Mouse (Mus musculus) layer of hippocampus, postnatal 14 days (tissue): ENCODE data around the gene Plekhg5. TPM values are rescaled to one million over a fixed set of nuclear protein-coding genes. Genes with fewer than 3 reads are reported as not detected.

Source experiments
- DNase-seq, 2 experiments: peaks; one replicate each; pipeline ENCODE4 v3.0.0; 2021 to 2022; ENCODE audit warnings: low spot score in 2 of 2, mixed read lengths in 1 of 2
- total RNA-seq, 2 experiments: library from RNA; stranded (reverse); gene quantifications; 2 replicates each; pipeline ENCODE4 v1.2.3; 2021

Plekhg5 gene
- total RNA-seq, 2 experiments from 2014 or later: 106 to 115 TPM

DNA sequence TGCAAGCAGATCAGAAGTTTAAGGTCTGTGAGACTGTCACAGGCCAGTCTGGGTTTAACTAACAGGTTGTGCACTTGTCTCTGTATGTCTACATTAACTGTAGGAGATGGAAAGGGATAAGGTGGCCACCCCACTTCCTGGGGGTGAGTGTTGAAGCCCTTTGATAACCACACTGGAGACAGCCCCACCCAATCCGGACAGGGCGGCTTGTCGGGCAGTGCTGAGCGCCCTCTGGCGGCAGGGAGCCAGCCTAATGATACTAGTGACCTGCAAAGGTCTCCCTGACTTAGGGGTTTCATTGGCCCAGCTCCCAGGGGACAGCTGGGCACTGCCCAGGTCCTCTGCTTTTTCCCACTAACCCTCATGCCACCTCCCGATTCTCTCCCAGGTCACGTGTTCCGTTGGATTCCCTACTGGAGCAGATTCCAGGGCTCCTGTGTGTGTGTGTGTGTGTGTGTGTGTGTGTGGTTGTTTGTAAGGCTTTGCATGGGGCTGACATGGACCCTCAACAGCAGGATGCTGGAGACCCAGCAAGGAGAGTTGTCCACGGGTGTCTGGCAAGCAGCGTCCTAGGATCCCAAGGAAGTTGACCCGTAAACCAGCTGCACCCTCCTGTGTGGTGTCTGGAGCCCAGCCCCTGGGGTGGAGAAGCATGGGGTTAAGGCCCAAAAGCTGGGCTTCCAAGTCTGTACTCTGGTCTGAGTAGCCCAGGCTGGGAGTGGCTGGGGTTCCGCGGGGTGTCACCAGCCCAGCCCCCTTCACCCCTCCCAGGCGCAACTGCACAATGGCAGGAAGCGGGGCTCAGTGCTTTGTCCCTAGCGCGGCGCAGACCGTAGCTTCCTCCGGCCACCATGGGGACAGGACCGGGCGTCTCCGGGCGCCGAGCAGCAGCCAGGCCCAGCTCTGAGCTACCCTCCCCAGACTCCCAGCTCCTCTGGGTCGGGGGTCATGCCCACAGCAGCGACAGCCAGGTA, 23.9 kb downstream of the Plekhg5 start:
- peak; percentile 53 to 60 for DNase-seq

DNA sequence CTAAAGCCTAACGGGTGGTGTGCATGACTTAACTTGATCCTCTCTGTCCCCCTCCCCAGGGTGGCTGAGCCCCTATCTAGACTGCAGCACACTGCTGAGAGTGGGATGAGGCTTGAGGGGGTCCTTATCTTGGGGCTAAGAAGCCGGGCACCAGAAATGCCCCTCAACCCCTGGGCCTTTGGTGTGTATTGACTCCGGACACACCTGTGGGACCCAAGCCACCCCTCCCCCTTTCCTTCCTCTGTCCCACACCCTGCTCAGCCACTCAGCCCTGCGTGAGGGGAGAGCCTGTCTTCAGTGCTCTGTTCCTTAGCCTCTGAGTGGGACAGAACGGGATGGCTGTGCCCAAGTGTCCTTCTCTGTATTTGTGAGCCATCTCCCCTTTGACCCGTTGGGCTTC, 24.6 kb downstream of the Plekhg5 start:
- DNase-seq: no peak

DNA sequence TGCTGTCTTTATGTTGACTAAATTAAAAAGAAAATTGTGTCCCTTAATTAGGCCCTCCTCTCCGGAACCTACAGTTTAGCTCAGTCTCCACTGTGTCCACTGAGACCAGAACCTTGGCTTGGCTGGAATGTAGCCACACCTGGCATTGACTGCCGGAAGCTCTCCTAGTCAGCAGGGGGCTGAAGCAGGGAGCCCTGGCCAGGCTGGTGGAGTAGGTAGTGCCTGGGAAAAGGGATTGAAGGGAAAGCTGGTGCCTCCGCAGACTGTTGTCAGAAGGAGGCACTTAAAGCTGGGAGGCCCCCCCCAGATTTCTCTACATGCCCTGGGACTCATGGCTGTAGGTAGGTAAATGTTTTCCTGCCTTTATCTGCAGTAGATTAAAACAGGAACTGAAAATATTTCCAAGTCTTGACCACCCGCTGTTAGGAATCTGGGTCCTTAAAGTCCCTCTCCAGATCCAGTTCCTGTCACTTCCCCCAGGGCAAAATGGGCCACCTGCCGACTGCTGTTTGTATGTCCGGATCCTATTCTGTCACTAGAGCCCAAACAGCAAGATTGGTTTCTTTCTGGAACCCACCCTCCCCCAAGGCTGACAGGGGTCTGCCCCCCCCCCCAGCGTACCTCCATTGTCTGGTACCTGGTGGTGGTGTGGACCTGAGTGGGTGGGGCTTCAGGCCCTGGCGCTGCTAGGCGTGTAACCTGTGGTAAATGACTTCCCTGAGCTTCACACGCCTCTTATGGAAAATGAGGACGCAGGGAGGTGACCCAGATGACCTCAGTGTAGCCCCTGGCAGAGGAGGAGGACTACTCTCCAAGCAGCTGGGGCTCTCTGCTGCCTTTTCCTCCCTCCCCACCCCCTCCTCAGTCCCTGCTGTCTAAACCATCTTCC, 25.9 kb downstream of the Plekhg5 start:
- DNase-seq: no peak

DNA sequence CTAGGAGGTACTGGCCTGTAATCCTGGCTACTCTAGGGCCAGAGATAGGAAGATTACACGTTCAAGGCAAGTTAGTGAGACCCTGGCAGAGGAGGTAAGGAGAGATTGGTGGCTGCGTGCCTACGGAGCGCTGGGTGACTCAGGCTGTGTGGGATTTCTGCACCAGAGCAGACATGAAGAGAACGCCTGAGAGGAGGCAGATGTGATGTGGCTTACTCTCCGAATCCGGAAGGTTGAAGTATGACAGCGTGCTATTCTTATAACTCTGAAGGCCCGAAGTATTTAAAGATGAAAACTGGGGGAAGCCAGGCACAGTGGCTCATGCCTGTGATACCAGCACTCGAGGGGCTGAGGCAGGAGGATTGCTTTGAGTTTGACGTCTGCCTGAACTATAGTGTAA, 28.2 kb downstream of the Plekhg5 start:
- DNase-seq: no peak

DNA sequence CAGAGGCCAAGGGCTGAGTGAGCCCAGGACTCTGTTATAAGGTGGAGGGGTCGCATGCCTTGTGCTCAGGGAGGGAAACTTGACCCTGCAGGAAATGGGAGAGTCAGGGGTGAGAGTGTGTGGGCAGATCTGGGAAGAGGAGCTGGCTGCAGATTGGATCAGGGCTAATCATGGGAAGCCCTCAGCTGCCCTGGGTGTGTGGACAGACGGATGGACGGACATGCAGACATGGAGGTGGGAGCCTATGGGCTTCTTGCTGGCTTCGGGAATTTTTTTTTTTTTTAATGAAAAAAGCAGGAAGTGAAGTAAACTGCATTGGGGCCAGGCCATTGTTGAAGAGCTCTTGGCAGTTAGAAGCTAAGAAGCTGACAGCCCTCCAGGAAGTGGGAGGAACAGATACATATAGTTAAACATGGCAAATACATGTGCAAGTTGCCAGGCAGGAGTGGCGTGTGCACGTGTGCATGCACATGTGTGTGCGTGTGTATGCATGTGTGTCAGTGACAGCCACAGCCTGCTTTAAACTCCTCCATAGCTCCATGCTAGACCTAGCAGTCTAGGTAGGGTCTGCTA, 28.9 kb downstream of the Plekhg5 start:
- no peak for DNase-seq

DNA sequence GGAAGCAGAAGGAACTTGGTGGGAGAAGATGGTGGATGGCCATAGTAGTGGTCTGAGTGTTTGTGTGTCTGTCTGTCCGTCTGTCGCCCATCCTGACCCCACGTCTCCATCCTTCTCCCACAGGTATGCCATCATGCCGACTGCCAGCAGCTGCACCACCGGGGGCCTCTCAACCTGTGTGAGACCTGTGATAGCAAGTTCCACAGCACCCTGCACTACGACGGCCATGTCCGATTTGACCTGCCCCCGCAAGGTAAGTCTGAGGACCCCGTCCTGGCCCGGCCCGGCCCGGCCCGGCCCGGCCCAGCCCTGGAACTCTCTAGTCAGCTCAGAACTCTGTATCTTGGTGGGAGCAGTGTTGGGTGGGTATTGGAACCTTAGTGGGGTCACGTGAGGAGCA, 29.6 kb downstream of the Plekhg5 start:
- DNase-seq: no peak

DNA sequence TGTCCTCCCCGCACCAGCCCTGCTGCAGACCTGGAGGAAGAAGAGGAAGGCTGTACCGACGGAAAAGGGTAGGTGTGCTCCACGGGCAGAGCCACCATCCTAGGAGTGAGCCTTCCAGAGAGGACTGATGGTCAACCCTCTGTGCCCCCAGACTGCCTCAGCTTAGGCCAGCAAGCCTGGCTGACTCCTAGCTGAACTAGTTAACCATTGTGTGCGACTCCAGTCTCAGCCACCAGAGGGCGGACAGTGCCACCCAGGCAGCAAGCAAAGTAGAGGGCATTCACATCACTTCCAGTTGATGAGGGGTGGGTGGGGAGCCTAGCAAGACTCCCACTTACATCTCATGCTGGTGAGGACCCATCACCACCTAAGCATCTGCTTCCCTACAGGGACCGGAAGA, 30.7 kb downstream of the Plekhg5 start:
- peak; percentile 61 to 67 for DNase-seq

DNA sequence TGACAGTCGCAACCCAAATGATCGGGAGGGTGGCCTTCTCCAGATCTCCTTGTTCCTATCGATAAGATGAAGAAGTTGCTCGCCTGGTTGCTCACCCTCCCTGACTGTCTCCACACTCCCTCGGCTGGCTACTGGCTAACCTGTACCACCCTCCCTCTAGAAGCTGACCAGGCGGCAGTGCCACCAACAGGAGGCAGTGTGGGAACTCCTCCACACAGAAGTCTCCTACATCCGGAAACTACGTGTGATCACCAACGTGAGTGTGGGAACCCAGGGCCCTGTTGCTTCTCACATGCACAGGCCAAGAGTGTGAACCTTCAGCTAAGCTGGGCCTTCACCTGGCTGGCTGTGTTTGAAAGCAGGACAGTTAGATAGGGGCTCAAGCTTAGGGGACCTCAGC, 34.4 kb downstream of the Plekhg5 start:
- DNase-seq: no peak

DNA sequence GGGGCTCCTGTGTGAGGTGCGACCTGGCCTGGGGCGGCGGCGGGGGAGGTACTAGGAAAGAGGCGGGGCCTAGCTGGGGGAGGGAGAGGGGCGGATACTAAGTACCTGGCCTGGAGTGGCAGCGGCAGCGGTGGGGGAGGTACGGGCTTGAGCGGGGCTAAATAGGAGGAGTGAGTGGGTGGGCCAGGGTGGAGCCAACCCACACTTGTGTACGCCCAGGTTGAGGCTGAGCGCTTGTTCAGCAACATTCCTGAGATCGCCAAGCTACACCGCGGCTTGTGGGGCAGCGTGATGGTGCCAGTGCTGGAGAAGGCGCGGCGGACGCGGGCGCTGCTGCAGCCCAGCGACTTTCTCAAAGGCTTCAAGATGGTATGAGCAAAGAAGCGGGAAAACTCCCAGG, 35.2 kb downstream of the Plekhg5 start:
- no peak for DNase-seq

DNA sequence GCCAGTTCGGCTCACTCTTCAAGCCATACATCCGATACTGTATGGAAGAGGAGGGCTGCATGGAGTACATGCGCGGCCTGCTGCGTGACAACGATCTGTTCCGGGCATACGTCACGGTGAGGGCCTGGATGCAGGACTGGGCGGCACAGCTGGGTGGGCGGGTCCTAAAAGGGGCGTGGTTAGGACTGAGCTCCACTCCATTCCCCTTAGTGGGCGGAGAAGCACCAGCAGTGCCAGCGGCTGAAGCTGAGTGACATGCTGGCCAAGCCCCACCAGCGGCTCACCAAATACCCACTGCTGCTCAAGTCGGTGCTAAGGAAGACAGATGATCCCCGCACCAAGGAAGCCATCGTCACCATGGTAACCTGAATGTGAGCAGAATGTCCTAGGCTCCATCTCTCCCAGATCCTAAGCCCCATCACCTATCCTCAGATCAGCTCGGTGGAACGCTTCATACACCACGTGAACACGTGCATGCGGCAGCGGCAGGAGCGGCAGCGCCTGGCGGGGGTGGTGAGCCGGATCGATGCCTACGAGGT, 35.7 kb downstream of the Plekhg5 start:
- peak; percentile 45 to 55 for DNase-seq

DNA sequence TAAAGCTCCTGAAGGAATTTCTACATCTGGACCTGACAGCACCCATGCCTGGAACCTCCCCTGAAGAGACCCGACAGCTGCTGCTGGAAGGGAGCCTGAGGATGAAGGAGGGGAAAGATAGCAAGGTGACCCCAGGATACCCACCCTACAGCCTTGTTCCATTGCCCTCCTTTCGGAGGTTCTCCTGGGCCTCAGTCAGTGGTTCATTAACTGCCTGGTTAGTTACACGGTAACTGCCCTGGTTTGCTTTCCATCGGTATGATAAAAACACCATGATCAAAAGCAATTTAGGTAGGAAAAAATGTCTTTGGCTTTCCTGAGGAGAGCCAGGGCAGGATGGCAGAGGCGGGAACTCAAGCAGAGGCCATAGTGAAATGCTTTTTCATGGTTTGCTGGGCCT, 36.4 kb downstream of the Plekhg5 start:
- no peak for DNase-seq

DNA sequence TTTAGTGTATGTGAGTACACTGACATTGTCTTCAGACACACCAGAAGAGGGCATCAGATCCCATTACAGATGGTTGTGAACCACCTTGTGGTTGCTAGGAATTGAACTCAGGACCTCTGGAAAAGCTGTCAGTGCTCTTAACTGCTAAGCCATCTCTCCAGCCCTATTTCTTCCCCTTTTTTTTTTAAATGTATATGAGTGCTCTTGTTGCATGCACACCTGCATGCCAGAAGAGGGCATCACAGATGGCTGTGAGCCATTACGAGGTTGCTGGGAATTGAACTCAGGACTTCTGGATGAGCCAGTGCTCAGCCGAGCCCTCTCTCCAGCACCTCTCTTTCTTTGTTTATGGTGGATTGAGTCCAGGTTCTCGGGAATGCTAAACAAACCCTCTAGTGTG, 37.2 kb downstream of the Plekhg5 start:
- no peak for DNase-seq

DNA sequence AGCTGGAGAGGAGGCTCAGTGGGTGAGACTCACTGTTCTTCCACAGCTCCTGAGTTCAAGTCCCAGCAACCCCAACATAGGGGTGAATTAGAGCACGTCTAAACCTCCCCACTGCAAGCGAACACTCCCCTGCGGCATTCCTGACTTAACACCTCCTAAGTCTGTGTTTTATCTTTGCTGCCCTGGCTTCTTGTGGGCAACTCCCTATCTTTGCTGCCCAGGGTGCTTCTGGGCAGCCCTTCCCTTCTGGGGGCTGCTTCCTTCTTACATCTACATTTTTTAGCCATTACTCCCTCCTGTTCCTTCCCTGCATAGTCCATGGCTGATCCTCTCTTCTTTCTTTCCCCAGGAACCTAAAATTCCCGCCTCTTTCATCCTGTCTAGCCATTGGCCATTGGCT, 38.4 kb downstream of the Plekhg5 start:
- no peak for DNase-seq

DNA sequence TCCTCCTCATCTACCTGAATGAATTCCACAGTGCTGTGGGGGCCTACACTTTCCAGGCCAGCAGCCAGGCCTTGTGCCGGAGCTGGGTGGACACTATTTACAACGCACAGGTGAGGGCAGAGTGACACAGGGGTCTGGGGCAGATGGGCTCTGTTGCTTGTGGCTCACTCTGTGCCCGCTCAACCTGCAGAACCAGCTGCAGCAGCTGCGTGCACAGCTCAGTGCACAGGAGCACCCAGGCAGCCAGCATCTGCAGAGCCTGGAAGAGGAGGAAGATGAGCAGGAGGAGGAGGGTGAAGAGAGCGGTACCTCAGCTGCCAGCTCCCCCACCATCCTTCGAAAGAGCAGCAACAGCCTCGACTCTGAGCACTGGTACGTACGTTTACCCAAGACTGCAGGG, 40.0 kb downstream of the Plekhg5 start:
- no peak for DNase-seq

DNA sequence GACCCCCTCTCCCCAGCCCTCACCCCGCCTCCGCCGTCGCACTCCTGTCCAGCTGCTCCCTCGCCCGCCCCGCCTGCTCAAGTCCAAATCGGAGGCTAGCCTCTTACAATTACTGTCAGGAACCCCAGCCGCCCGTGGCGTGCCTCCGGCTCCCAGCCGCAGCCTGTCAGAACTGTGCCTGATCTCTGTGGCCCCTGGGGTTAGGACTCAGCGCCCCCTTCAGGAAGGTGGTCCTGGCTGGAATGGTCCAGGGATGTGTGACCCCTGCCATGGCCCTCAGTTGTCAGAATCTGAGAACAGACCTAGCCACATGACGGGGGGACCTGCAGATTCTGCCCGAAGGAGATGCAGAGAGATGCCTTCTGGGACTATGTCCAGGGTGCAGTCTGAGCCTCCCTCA, 41.8 kb downstream of the Plekhg5 start:
- DNase-seq: no peak

DNA sequence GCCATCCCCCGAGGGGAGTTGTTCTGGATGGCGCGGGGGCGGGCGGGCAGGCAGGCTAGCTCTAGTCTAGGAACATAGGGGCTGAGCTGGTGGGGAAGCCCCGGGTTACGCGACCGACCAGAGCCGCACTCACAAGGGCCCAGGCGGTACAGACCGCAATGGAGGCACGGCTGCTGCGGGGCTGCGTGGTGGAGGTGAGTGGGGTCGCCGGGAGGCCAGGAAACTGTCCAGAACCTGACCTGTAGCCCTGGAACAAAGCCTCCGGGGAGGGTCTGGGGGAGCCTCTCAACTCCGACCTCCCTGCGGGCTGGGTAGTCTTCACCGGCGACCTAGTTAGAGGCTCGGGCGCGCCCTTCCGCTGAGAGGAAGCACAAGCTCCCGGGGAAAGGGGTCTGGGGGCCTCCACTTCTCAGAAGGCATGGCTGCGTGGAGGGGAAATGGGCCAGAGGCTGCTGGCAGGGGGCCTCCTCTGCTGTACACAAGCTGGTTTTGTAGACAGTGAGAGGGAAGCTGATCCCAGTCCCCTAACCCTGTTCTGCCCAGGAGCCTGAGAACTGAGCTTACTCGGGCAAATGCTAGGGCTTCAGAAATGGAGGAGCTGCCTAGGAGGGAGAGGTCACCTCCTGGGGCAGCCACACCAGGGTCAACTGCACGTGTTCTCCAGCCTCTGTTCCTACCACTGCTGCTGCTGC, 43.8 kb downstream of the Plekhg5 start, which contains the start of gene Tnfrsf25:
Tnfrsf25 (plus strand) TSS at position 14 of the 692 bp plus-strand sequence.
- DNase-seq: no peak

DNA sequence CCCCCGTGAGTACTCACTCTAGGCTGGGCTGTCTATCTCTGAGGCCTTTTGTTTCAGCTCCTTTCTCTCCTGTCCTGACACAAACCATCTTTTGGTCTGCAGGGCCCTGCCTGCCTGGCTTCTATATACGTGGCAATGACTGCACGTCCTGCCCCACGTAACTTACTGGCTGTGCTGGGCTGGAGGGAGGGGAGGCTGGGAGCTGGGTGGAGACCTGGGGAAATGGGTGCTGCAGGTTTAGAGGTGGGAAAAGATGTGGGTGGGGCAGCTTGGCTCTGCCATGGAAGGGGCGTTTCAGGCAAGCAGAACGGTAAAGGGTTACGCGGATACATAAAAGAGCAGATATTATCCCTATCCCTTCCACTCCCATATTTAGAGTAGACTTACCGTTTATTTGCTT, 45.2 kb downstream of the Plekhg5 start:
- DNase-seq: no peak

DNA sequence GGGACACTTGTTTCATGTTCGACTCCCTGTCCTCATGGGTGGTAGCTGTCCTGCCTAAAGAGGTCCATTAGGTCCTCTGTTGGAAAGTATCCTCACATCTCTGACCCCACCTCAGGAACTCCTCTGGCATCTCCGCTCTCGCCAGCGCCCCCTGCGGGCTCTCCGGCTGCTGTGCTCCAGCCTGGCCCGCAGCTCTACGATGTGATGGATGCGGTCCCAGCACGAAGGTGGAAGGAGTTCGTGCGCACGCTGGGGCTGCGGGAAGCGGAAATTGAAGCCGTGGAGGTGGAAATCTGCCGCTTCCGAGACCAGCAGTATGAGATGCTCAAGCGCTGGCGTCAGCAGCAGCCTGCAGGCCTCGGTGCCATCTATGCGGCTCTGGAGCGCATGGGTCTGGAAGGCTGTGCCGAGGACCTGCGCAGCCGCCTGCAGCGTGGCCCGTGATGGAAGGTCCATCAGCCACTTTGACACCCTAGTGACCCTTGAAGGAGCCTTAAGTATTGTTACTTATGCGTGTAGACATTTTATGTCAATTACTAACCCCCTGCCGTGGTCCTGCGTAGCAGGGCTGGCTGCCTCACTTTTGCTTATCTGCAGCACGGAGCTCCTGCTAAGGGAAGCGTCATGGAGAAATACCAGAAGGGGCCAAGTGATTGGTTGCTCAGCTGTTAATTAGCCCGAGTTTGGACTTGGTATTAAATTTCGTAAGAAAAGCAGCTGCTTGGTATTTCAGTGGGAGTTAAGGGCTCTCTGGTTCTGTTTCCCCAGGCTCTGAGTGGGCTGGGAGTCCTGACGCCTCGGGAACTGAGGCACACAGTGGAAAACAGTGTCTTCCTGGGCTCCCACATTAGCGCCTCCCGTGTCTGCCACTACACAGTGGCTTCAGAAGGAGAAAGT, 47.3 kb downstream of the Plekhg5 start:
- DNase-seq: no peak

DNA sequence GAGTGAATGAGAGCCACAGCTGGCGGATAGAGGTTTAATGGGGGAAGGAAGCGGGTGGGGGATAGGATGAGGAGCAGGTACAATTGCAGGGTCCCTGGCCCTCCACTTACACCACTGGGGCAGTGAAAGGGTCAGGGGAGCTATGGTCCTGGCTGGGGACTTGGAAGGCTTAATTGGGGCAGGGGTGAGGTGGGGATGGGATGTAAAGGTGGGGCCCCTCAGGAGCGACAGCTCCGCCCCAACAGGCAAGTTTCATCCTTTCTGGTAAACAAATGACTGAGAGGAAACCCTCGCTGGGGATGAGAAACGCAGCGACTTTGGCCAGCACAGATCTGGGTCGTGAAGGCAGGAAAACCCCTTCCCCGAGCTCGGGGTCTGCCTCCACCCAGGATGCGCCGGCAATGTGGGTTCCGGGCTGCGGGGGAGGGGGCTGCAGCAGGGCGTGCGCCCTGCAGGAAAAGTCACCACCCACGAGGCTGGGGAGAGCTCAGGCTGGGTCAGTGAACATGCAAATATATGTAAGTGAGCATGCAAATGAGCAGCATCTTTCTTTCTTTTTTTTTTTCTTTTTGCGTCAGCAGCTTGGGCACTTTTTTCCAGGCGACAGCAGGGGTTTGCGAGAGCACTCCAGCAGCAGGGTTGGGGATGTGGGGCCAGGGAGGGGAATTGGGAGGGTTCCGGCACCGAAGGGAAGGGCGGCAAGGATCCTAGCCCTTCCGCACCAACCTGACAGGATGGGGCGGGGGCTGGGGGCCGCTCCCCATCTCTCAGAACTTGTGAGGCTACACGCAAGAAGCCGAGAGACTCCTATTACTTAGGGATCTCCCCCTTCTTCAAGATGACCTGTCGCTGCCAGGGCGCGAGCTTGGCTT, 48.2 kb downstream of the Plekhg5 start:
- no peak for DNase-seq
